Mouse (Mus musculus): ENCODE results near the gene Prl8a1. TPM values are rescaled to one million over a fixed set of nuclear protein-coding genes. Genes with fewer than 3 reads are reported as not detected.

The Prl8a1 gene
- polyA plus RNA-seq (2015; fragmentation: Nextera tagmentation; extraction: Ambion mirVana), result not detected in 2 replicates

DNA sequence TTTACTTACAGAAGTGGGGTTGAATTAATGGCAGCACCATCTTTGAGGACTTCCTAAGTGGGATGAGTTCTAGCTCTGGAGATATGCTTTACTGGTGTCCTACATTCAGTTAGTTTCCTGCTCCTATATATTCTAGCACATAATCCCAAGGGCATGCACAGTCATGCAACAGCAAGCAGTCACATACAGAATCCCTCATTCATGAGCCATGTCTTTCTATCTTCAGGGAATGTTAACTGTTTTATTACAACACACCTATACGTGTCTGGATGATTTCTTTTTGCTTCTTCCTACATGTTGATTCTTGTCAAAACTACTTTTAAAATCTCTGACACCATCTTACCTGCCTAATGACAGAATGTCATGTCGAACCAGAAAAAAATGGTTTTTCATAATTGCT lies at the start of gene Prl8a1:
TSS of gene Prl8a1 (minus strand) at position 101 of the 400 bp plus-strand sequence.

DNA sequence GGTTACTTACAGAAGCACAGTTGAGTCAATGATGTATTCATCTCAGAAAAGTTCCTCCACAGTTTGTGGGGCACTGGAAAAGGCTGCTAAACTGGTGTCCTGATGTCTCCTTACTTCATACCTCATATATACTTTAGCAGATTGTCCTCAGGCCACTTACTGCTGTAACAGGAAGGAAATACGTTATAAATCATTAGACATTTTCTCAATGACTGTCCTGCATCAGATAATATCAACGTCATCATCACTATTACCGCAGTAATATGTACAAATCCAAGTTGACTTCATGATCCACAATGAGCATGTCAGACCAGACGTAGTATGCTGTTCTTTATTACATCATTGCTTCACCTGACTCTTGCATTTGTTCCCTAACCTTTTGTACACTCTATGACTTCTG lies 28.5 kb upstream of the Prl8a1 start, which contains the start of gene Prl7b1:
TSS of gene Prl7b1 (minus strand) at position 101 of the 400 bp plus-strand sequence.

DNA sequence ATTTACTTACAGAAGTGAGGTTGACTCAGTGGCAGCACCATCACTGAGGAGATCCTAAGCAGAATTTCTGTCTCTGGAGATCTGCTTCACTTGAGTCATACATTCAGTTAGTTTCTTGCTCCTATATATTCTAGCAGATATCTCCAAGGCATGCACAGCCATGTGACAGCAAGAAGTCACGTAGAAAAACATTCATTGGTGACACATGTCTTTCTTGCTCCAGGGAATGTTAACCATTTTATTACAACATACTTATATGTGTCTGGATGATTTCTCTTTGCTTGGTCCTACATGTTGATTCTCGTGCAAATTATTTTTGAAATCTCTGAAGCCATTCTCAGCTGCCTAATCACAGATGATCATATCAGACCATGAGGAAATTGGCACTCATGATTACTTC lies 17.5 kb downstream of the Prl8a1 start, which contains the start of gene Prl8a9:
TSS of gene Prl8a9 (minus strand) at position 101 of the 400 bp plus-strand sequence.

Other genes with a start within 250 kb of the Prl8a1 start
- not detected in 2 replicates for gene Prl8a2, start 236.5 kb downstream of the Prl8a1 start, polyA plus RNA-seq (2015; fragmentation: Nextera tagmentation; extraction: Ambion mirVana)
- gene Prl2b1, start 191.3 kb downstream of the Prl8a1 start, polyA plus RNA-seq (2015; fragmentation: Nextera tagmentation; extraction: Ambion mirVana), result not detected in 2 replicates
- not detected in 2 replicates for gene Prl8a6, start 143.5 kb downstream of the Prl8a1 start, polyA plus RNA-seq (2015; fragmentation: Nextera tagmentation; extraction: Ambion mirVana)
- not detected in 2 replicates for gene Prl8a8, start 69.0 kb downstream of the Prl8a1 start, polyA plus RNA-seq (2015; fragmentation: Nextera tagmentation; extraction: Ambion mirVana)
- not detected in 2 replicates for gene Prl8a9, start 17.6 kb downstream of the Prl8a1 start, polyA plus RNA-seq (2015; fragmentation: Nextera tagmentation; extraction: Ambion mirVana)
- 0.18 TPM in 1 of 2 replicates, not detected in the other for gene Prl7b1, start 28.4 kb upstream of the Prl8a1 start, polyA plus RNA-seq (2015; fragmentation: Nextera tagmentation; extraction: Ambion mirVana)
- not detected in 2 replicates for gene Prl7a1, start 60.3 kb upstream of the Prl8a1 start, polyA plus RNA-seq (2015; fragmentation: Nextera tagmentation; extraction: Ambion mirVana)
- not detected in 2 replicates for gene Prl7a2, start 85.9 kb upstream of the Prl8a1 start, polyA plus RNA-seq (2015; fragmentation: Nextera tagmentation; extraction: Ambion mirVana)
- not detected in 2 replicates for gene Prl7d1, start 134.6 kb upstream of the Prl8a1 start, polyA plus RNA-seq (2015; fragmentation: Nextera tagmentation; extraction: Ambion mirVana)
- not detected in 2 replicates for gene Prl7c1, start 198.6 kb upstream of the Prl8a1 start, polyA plus RNA-seq (2015; fragmentation: Nextera tagmentation; extraction: Ambion mirVana)
- not detected in 2 replicates for gene Prl2a1, start 219.5 kb upstream of the Prl8a1 start, polyA plus RNA-seq (2015; fragmentation: Nextera tagmentation; extraction: Ambion mirVana)

Data from urinary bladder, postnatal 0 days (tissue).